Mouse (Mus musculus): ENCODE data around the gene Brca2. TPM values are rescaled to one million over a fixed set of nuclear protein-coding genes. Genes with fewer than 3 reads are reported as not detected.
"Not testable (repeated sequence)": the region's sequence is repeated elsewhere in the genome, so short reads cannot be mapped to it uniquely, and the experiment has no call there.

Gene Brca2
- polyA plus RNA-seq (2017; shearing (Covaris generic)): 1 to 10 TPM; 7.1 to 9.2 (median 8.4) TPM

DNA sequence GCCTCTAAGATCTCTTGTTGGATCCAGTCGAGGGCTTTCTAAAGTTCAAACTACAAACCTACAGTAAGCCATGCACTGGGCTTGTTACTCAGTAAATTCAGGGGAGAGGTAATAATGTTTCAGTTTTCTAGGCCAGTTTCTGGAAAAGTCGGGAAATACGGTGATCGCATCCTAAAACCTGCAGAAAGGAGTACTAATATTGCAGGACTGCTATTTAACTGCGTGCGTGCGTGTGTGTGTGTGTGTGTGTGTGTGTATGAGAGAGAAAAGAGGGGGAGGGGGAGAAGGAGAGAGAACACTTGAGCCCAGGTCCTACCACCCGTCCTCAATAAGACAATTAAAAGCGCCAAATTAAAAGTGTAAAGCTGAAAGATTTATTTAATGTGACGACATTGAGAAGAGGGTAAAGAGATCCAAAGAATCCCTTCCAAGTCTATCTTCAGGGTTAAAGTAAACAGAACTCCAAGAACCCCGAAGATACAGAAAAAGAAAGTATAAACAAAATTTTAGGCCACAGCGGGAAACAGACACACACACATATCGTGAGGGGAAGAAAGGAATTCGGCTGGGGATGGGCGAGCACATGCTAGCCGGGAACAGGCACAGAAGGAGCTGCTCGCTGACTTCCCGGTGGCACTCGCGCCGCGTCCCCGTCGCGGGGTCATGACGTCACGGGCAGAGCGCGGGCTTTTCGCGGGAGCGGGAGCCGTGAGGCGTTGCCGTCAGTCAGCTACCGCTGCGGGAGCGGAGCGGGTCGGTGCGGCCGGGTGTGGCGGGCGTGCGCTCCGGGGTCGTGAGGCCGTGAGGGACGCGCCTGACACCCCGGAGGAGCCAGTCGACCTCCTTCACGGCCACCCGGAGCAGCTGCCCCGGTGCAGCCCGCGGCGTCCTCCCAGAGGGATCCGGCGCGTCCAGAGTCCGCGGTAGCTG, at the start of gene Brca2:
Brca2 (plus strand) TSS at position 694 of the 930 bp plus-strand sequence.
- peak; percentile 92 for ATAC-seq

DNA sequence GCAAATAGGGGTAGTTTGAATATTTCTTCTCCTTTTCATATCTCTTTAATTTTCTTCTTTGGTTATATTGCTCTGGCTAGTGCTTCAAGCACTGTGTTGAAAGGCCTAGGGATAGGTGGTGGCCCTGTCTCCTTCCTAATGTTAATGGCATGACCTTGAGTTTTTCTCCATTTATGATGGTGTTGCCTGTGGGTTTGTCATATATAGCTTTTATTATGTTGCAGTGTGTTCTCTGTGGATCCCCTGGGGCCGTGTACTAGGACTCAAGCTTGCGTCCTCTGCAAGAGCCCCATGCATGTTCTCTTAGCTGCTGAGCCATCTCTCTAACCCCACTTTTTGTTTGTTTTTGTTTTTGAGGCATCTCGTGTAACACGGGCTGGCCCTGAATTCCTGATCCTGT, 45.1 kb upstream of the Brca2 start:
- no peak for ATAC-seq

DNA sequence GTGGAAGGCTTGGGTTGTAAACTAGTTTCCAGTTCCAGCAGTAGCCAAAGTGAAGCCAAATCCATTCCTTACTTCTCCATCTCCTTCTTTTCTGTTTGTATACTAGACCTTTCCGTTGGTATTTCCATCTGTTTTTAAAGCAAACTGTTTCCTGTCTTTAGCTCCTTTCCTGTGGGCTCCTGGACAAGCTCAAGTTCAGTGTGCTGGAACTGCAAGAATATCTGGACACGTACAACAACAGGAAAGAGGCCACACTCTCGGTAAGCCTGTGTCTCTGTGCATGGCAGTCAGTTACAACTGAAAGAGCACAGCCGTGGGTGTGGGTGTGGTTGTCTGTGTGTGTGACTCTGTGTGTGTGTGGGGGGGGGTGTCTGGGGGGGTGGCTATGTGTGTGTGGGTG, 43.8 kb upstream of the Brca2 start:
- ATAC-seq: no peak

DNA sequence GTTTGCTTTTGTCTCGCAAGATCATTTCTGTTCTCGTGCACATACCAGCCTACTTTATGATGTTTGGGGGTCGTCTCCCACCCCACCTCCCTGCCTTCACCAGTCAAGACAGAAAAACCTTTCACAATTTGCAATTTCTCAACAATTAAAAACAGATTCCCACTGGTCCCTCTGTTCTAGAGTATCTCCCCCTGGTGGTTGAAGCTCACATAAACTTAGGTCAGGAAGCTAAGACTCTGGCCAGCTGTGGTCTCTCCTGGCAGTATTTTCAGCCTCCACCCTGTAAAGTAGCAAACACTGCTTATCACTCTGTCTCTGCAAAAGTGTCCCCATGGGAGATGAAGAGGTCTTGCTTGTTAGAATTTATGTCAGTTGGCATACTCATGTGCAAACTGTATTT, 37.2 kb upstream of the Brca2 start:
- peak; percentile 43 for ATAC-seq

DNA sequence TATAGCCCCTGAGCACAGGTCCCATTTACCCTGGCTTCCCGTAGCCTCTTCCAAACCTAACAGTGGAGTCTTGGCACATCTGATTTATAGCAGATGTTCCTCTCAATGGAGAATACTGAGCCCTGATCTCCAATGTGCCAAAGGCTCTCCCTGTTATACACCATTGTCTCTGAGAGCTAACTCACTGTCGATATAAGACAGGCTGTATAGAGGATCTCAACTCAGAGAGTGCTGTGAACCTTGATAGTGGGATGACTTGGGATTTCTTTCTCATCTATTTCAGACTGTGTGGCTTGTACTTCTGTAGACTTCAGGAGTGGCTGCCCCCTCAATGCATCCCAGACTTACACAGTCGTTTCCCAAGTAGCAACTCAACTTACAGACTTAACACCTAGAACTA, 32.1 kb upstream of the Brca2 start:
- ATAC-seq: no peak

DNA sequence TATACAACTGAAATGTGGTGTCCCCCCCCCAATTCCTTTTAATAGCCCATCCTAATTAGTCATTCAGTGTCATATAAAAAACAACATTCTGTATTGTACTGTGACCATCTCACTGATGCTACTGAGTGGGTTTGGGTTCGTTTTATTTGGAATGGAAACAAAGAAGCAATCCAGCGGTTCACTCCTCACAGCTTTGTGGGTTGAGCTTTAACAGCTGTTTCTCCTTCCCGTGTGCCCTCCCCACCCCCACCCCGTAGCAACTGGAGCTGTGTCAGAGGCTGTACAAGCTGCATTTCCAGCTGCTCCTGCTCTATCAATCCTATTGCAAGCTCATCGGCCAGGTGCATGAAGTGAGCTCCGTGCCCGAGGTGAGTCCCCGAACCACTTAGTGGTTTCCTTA, 31.6 kb upstream of the Brca2 start:
- ATAC-seq: no peak

DNA sequence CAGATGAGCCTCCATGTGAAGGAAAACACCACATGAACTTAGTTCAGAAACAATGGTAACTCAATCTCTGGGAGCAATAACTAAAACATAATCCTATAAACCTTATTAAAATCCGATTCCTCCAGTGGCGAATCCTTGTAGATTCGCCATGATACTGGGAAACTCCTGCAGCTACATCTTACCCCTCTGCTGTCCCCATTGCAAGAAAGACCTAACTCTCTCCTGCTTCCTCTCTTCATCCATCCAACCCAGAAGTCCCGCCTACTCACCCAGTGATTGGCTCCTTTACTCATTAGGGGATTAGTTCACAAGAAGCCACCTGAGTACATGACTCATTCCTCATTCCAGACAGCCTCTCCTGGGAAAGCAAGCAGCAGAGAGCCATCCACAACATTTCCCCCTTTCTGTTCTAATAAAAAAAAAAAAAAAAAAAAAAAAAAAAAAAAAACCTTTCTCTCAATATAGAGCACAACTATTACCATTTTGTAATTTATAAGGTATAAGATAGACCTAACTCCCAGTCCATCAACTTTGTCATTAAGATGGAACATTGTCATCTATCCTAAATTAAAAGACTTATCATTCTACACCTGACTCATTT, 30.8 kb upstream of the Brca2 start:
- not testable (repeated sequence) for ATAC-seq

DNA sequence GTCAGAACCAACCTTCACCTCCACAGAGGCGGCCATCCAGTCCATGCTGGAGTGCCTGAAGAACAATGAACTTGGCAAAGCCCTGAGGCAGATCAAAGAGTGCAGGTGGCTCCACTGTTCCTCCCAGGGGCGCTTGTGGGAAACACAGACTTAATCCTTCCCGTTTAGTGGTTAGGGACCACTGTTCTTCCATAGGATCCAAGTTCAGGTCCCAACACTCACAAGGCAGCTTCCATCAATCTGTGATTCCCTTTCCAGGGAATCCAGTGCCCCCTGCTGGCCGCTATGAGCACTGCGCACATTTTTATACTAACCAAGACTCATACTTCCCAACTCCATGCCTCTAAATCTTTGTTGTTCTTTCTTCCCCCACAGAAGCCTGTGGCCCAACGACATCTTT, 26.6 kb upstream of the Brca2 start:
- ATAC-seq: peak; percentile 43

DNA sequence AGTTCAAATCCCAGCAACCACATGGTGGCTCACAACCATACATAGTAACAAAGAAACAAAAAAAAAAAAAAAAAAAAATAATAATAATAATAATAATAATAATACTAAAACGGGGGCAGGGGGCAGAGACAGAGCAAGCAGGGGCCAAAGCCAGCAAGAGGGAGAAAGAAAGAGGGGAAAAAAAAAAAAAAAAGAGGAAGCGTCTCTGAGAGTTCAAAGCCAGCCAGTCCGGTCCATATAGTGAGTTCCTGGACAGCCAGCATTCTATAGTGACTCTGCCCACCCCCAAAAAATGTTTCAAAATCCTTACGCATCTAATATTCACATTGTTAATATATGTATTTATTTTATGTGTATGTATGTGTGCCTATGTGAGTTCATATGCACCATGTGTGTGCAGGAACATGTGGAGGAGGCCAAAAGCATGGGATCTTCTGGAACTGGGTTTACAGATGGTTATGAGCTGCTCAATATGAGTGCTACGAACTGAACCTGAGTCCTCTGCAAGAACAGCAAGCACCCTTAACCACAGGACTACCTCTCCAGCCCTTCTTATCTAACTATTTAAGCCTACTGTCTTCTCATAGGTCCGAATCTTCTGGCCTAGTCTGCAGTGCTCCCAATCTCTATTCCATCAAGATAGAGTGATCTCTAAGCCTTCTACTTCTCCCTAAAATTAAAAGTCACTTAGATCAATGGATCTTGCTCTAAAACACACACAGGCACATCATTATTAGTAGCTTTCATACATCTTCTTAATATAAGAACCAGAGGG, 11.8 kb upstream of the Brca2 start:
- no peak for ATAC-seq

DNA sequence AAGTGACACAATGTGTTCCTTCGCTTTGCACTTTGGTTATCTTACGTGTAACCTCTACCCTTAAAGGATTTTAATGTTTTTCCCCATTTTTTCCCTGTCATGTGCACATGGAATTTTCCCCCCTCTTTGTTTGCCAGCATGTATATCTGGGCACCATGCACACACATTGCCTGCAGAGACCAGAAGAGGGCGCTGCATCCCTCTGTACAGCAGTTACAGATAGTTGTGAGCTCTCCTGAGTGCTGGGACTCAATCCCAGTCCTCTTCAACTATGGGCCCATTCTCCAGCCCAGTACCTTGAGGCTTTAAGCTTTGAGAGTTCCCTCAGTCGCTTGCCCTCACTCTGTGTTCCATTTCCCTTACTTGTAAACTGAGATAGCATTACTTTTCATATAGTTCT, 9.2 kb upstream of the Brca2 start:
- ATAC-seq: no peak

DNA sequence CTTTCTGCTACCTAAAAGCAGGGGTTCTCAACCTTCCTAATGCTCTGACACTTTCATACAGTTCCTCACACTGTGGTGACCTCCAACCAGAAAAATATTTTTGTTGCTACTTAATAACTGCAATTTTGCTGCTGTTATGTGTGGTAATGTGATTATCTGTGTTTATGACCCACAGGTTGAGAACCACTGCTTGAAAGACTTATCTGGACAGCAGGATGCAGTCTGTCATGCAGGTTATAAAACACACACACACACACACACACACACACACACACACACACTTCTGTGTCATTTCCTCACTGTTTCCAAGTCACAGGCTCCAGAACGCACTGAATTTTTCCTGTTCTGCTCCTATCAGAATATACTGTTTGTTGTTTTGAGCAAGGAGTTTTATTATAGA, 8.4 kb upstream of the Brca2 start:
- ATAC-seq: no peak

DNA sequence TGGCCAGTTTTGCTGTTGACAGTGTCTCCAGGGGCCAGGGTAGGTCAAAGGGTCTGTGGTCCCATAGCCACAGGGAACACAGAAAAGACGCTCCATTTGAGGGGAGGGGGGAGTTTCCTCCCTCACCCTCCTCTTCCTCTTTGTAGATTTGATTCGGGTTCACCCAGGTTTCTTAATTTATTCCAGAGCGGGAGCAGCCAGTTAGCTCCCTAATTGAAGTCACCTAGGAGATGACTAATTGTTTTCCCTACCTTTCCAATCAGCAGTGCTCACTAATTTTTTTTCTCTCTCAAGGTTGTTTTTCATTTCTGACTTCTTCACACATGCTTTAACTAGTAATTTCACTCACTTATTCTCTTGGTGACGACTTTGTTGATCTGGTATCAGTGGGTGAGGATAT, 4.4 kb upstream of the Brca2 start, which contains the start of gene Zar1l:
Zar1l (minus strand) TSS at position 101 of the 400 bp plus-strand sequence.
- ATAC-seq: no peak

DNA sequence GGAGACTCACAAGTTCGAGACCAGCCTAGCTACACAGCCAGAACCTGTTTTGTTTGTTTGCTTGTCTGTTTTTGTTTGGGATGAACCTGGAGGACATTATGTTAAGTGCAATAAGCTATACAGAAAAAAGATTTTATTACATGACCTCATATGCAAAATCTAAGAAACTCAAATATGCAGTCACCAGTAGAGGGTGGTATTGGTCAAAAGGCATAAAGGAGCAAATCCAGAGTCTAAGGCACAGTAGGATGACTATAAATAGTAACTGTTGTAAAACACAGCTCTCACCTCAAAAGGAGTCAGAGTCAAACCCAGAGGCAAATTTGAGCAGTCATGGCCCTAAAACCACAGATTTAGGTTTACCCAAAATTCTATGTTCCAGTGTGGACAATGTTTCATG, 2.9 kb upstream of the Brca2 start:
- peak; percentile 39 for ATAC-seq

DNA sequence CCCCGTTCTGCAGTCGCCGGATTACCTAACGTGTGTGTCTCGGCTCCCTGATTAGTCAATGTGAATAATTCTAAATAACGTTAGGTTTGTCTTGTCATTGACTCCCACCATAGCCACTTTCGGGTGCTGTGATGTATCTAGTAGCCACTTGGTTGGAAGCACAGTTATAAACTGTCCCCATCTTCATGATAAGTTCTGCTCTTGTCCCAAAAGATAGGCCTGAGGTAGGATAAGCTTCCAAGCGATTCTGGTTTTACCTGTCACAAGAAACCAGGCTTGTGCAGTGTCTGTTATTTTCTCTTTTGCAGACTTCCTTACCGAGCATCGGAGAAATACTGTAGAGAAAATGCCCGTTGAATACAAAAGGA, 421 bp downstream of the Brca2 start:
- peak; percentile 19 for ATAC-seq

DNA sequence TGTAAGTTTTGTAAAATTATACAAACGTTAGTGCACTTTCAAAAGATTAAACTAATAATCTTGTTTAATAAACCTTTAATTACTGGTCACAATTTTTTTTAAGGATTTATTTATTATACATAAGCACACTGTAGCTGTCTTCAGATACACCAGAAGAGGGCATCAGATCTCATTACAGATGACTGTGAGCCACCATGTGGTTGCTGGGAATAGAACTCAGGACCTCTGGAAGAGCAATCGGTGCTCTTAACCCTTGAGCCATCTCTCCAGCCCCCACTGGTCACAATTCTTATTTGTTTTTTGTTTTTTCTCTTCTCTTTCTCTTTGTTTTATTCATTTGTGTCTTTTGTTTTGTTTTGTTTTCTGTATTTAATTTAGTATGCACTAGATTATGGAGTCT, 2.8 kb downstream of the Brca2 start:
- no peak for ATAC-seq

DNA sequence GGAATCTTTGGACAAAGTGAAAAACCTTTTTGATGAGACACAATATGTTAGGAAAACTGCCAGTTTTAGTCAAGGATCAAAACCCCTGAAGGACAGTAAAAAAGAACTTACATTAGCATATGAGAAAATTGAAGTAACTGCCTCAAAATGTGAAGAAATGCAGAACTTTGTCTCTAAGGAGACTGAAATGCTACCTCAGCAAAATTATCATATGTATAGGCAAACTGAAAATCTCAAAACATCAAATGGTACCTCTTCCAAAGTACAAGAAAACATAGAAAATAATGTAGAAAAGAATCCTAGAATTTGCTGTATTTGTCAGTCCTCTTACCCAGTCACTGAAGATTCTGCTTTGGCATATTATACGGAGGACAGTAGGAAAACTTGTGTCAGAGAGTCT, 18.9 kb downstream of the Brca2 start:
- ATAC-seq: no peak

DNA sequence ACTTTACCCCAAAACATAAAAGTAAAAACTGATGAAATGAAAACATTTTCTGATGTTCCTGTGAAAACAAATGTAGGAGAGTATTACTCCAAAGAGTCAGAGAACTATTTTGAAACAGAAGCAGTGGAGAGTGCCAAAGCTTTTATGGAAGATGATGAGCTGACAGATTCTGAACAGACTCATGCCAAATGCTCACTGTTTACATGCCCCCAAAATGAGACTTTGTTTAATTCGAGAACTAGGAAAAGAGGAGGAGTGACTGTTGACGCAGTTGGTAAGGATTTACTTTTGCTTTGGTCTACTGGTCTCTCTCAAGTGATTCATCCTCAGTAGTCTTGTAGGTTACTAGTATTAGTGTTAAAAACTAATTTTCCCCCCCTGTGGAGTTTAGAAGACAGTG, 20.8 kb downstream of the Brca2 start:
- ATAC-seq: no peak

DNA sequence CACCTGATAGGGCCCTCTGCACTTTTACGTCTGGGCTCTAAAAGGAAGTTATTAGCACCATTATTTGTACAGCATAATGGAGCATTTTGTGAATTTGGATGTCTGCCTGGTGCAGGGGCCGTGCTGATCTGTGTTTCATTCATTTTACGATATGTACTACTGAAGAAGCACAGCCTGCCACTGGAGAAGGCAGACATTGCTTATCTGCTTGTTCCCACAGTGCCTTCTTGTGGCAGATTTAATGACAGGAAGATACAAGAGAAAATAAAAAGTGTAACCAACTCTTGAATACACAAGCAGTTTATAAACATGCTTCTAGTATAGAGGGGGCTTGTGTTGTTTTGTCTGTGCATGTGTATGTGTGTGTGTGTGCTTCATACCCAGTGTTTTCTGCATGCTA, 29.2 kb downstream of the Brca2 start:
- no peak for ATAC-seq

DNA sequence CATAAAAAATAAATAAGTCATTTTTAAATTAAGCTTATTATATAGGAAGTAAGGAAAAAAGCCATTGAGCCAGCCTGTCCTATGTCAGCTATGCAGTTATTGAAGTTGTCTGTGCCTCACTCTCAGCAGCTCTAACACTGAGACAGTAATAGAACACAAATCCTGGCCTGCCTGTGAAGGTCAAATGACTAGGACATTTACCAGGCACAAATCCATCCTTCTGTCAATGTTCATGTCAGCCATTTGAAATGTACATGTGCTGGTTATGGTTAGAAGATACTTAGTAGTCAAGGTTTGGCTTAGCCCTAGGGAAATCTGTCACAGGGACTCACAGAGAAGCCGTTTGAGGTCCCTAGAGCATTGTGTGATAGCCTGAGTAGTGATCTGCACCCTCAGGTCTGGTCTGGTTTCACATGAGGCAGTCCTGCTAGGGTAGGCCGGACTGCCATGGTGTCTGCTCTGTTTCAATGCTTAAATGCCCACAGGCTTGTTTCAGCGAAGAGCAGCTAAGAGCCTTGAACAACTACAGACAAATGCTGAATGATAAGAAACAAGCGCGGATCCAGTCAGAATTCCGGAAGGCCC, 37.2 kb downstream of the Brca2 start:
- ATAC-seq: no peak

DNA sequence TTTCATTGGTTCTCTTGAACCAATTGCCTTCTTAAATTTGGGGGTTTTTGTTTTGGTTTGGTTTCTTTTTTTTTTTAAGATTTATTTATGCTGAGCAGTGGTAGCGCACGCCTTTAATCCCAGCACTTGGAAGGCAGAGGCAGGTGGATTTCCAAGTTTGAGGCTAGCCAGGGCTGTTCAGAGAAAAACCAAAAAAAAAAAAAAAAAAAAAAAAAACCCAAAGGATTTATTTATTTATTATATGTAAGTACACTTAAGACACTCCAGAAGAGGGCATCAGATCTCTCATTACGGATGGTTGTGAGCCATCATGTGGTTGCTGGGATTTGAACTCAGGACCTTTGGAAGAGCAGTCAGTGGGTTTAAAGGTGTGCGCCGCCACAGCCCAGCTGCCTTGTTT, 38.4 kb downstream of the Brca2 start:
- no peak for ATAC-seq

DNA sequence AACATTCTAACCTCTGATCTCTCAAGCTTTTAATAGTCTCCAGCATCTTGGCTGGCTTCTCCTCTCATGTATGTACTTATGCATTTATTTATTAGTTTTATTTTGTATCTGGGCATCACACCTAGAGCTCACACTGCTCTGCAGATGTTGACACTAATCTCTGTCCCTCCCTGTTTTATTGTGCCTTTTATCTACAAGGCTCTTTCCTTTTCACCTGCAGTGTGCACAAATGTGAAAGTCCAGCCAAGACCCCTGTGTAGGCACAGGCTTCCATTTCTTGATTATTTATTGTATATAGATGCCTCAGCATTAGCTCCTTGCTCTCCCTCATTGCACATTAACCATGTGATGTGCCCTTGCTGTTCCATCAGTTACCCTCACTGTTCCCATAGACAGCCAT, 38.9 kb downstream of the Brca2 start:
- ATAC-seq: no peak

DNA sequence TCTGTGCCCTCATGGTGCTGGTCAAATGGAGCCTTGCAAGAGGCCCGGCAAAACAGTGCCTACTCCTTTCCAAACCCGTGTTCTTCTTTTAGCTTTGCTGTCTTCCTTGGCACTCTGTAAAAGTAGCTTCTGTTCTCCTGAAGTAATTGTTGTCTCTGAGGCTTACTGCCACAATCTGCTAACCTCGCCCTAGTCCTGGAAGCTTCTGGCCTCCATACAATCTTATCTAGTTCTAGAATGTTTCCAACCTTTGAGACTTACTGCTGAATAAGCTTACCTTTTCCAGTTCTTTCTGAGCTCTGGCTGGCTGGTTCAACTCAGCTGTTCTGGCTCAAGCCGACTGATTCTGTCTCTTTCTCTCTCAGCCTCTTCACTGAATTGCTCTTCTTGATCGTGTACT, 39.4 kb downstream of the Brca2 start:
- no peak for ATAC-seq

DNA sequence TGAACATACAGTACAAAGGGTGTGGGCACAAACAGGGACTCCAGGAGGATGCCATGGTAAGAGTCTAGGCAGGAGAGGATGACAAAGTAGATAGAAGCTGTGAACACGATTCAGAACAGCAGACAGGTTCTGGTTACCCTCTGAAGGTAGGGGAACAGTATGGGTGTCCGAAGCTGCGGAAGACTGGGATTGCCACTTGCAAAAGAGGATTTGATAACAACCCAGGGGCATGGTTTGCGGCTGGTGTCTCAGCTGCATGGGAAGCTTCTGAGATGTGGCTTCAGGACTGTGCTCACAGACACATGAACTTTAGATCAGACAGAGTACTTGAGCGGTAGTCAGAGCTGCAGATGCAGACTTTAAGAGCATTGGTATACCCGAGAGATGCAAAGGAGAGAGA, 42.0 kb downstream of the Brca2 start:
- ATAC-seq: no peak
